Mouse (Mus musculus) ES-Bruce4 (cell line): Measurements from ENCODE around the gene Tgfb2. TPM values are rescaled to one million over a fixed set of nuclear protein-coding genes. Genes with fewer than 3 reads are reported as not detected.

Experiments
- H3K27ac ChIP-seq: 2 replicates; pipeline ENCODE4 v1.5.1; 2012; ENCODE audit warnings: low read length, inconsistent platforms; ENCODE audit not compliant: insufficient read depth
- H3K27me3 ChIP-seq: 2 replicates; pipeline ENCODE4 v1.6.1; 2012; ENCODE audit warnings: mild to moderate bottlenecking, low read length, inconsistent platforms; ENCODE audit not compliant: control insufficient read depth, poor library complexity, insufficient read depth, severe bottlenecking
- H3K36me3 ChIP-seq: 2 replicates; pipeline ENCODE4 v1.6.1; 2012; ENCODE audit warnings: inconsistent platforms, mild to moderate bottlenecking, low read length, moderate library complexity; ENCODE audit not compliant: control insufficient read depth, poor library complexity, insufficient read depth, severe bottlenecking
- H3K4me1 ChIP-seq: one replicate; pipeline ENCODE4 v1.8.1; 2011; ENCODE audit warnings: low read length; ENCODE audit not compliant: control insufficient read depth, insufficient read depth
- H3K4me3 ChIP-seq: 2 replicates; pipeline ENCODE4 v1.5.1; 2011; ENCODE audit warnings: low read depth, mild to moderate bottlenecking, low read length
- H3K9ac ChIP-seq: 2 replicates; pipeline ENCODE4 v1.6.1; 2012; ENCODE audit warnings: low read depth, mild to moderate bottlenecking, inconsistent platforms; ENCODE audit not compliant: poor library complexity, severe bottlenecking
- H3K9me3 ChIP-seq: replicated peaks from 2 replicates; pipeline ENCODE4 v1.6.1; 2012; ENCODE audit warnings: mild to moderate bottlenecking, low read length, inconsistent platforms; ENCODE audit not compliant: control insufficient read depth, poor library complexity, insufficient read depth, severe bottlenecking
- CTCF ChIP-seq: IDR thresholded peaks from one replicate; pipeline ENCODE4 v1.8.1; 2011; ENCODE audit warnings: low read depth, low read length
- EP300 ChIP-seq: IDR thresholded peaks from 2 replicates; pipeline ENCODE4 v1.6.1; 2011; ENCODE audit warnings: low read depth, low read length; ENCODE audit not compliant: insufficient read depth
- POLR2A ChIP-seq: IDR thresholded peaks from one replicate; pipeline ENCODE4 v1.8.1; 2011; ENCODE audit warnings: low read length; ENCODE audit not compliant: insufficient read depth
- polyA plus RNA-seq: library from polyadenylated mRNA; stranded (reverse); fragments of >200 nt; gene quantifications from 2 replicates; pipeline ENCODE4 v1.2.4, GENCODE M21; 2011; ENCODE audit warnings: low read depth; ENCODE audit not compliant: missing spikeins, insufficient read depth, insufficient read length

Tgfb2 gene
- polyA plus RNA-seq, 1 experiment: 11.9 TPM

DNA sequence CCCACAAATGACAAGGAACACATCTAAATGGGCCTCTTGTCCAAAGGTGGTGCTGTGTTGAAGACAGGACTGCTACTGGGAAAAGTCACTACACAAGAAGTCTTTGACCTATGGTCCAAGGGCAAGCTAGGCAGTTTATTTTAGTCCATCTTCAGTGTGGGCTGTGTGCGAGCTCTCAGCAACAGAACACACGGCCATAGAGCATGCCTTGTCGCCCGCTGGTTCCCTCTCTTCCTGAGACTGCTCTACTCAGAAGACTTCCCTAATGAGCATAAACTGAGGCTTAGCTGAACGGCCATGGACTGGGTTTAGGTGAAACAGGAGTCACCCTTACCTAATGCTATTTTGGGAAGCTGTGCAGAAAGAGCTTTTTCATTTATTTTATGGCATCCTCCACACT lies 74.8 kb downstream of the Tgfb2 start:
- no peak overlapping the region for H3K4me3 ChIP-seq
- TF ChIP-seq POLR2A: no peak
- TF ChIP-seq EP300: no peak
- TF ChIP-seq CTCF: no peak
- no peak overlapping the region for H3K27ac ChIP-seq
- no peaks in the 10 kb centered on the region for H3K36me3 ChIP-seq
- H3K4me1 ChIP-seq: no peaks in the 10 kb centered on the region
- H3K9ac ChIP-seq: no peak overlapping the region
- no peaks in the 10 kb centered on the region for H3K9me3 ChIP-seq
- no peaks in the 10 kb centered on the region for H3K27me3 ChIP-seq

DNA sequence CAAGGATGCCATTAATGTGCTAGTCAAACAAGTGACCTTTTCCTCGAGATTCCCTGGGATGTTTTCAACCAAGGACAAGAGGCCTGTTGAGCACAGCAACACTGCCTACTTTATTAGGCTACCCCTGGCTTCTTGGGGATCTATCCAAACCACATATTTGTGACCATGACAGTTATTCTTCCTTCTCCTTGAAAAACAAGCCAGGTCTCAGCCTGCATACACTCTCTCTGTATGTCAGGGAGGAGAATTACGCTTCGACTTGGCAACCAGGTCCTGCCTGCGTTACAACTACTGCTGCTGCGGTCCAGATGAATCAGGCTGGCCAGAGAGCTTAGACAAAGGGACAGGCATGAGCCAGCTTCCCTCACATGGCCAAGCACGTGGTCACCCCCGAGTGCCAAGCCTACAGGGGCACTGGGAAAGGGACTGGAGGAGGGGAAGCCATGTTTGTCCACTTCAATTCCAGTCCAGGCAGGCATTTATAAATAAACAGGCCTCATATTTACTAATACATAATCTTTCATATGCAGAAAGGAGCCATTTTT lies 78.3 kb downstream of the Tgfb2 start:
- no peak for TF ChIP-seq EP300
- no peak for TF ChIP-seq CTCF
- no peak for TF ChIP-seq POLR2A
- Histone ChIP-seq H3K4me3 (no peak overlapping the region), H3K36me3 (no peaks in the 10 kb centered on the region), H3K9me3 (no peaks in the 10 kb centered on the region), H3K9ac (no peak overlapping the region), H3K4me1 (peaks cover 2% of the 10 kb centered on the region), H3K27ac (no peak overlapping the region), H3K27me3 (no peaks in the 10 kb centered on the region)

DNA sequence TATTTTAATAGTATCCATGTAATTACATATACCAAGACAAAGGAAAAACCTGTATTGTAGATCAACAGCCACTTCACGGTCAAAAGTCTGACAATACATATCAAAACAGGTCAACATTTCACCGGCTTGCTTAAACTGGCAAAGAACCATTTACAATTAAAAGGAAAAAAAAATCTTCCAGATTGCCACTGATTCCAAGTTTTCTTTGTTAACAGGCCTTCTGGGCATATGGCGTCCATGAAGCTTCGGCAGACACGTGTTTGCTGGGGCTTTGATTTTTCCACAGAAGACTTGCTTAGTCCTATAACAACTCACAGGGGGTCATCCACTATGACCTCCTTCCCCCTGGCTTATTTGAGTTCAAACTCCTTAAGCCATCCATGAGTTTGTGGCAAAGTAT lies 81.3 kb downstream of the Tgfb2 start:
- Histone ChIP-seq H3K9me3 (no peaks in the 10 kb centered on the region), H3K36me3 (no peaks in the 10 kb centered on the region), H3K27ac (no peak overlapping the region), H3K27me3 (no peaks in the 10 kb centered on the region; the same call in 1 of the 2 replicates), H3K4me1 (peaks cover 2% of the 10 kb centered on the region), H3K4me3 (no peak overlapping the region), H3K9ac (no peak overlapping the region)
- TF ChIP-seq CTCF (no peak), EP300 (no peak), POLR2A (no peak)

DNA sequence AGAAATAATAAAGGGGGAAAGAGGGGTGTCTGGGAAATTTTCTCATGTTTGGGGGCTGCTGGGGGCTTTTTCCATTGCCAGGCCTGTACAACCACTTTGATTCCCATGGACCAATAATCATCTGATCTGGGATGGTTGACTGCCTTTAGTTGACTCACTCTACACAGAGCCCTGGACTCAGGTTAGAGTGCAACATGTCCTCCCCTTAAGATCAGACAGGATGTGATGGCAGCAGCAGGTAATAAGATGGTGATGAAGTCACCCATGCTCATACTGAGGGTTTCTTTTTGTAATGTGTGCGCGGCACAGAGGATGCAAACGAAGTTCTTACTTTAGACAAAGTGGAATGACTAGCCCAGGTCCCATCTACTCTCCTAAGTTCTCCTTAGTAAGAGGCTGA lies 84.0 kb downstream of the Tgfb2 start:
- Histone ChIP-seq H3K36me3 (no peaks in the 10 kb centered on the region), H3K27me3 (no peaks in the 10 kb centered on the region; the same call in 1 of the 2 replicates), H3K4me3 (no peak overlapping the region), H3K27ac (no peak overlapping the region), H3K9ac (no peak overlapping the region), H3K4me1 (peaks cover 2% of the 10 kb centered on the region), H3K9me3 (no peaks in the 10 kb centered on the region)
- no peak for TF ChIP-seq CTCF
- TF ChIP-seq EP300: no peak
- no peak for TF ChIP-seq POLR2A

DNA sequence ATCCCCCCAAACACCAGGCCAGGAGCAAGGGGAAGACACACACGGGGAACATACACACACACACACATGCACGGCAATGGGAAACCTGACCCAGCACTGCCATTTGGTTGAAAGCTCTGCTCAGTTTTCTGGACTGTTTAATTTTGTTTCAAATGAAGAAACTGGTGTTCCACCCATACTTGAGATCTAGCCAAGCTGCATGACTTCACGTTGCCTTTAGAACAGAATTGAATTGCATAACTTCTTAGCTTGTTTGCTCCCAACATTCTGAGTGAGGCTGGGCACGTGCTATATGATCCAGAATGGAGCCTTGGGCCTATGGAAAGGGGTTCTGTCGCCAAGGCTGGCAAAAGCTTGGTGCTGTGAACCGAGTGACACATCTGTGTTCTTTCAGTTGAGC lies 87.5 kb downstream of the Tgfb2 start:
- H3K27me3 ChIP-seq: no peaks in the 10 kb centered on the region; the same call in 1 of the 2 replicates
- H3K36me3 ChIP-seq: no peaks in the 10 kb centered on the region
- TF ChIP-seq POLR2A: no peak
- no peak for TF ChIP-seq CTCF
- TF ChIP-seq EP300: no peak
- no peak overlapping the region for H3K27ac ChIP-seq
- no peak overlapping the region for H3K9ac ChIP-seq
- H3K4me3 ChIP-seq: no peak overlapping the region
- no peaks in the 10 kb centered on the region for H3K9me3 ChIP-seq
- peaks cover under 1% of the 10 kb centered on the region for H3K4me1 ChIP-seq

DNA sequence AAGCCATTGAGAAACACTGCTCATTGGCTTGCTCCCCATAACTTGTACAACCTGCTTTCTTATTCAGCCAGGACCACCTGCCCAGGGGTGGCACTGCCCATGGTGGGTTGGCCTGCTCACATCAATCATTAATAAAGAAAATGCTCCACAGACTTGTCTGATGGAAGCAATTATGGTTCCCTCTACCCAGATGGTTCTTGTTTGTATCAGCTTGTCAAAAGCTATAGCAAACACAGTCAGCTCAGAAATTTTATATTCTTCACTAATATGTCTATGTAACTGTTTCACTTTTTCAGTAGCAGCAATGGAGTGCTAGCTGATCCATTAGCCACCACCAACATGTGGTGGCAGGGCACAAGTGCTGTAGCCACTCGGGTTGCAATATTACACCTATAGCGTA lies 94.4 kb downstream of the Tgfb2 start:
- Histone ChIP-seq H3K9me3 (no peaks in the 10 kb centered on the region), H3K9ac (no peak overlapping the region), H3K4me3 (no peak overlapping the region), H3K4me1 (peaks cover 4% of the 10 kb centered on the region), H3K27me3 (peaks cover 1% of the 10 kb centered on the region; the same call in 1 of the 2 replicates), H3K27ac (no peak overlapping the region), H3K36me3 (no peaks in the 10 kb centered on the region)
- TF ChIP-seq CTCF (no peak), POLR2A (no peak)
